Mouse (Mus musculus): Measurements from ENCODE around the gene Cnot1. TPM values are rescaled to one million over a fixed set of nuclear protein-coding genes. Genes with fewer than 3 reads are reported as not detected.
A peak's percentile ranks its signal among the peaks of the same experiment; 100 is the strongest.

Gene Cnot1
- polyA plus RNA-seq, 1 experiment from 2014 or later = 16.0 TPM

DNA sequence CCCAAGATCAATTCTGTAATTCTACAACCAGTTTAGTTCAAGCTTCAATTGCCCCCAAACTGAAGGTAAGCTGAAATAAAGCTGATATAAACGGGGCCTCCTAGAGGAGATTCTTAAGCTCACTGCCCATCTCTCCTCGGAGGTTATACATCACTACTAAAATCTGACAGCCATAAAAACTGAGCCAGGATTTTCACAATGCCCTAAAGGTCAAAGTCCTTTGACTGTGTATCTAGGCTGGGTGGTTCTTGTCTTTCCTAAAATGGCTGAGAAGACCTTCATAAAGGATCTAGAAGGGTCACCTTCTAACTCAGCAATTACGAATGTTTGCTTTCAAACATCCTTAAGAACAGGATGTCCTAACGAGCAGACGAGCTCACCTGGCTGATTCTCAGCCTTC is 1.9 kb upstream of the Cnot1 start:
- TF ChIP-seq CTCF (IDR thresholded peaks at IDR 0.05; ENCODE audit: low read depth) (no peak), EP300 (IDR thresholded peaks at IDR 0.05; ENCODE audit: low read depth) (no peak)
- Histone ChIP-seq H3K36me3 (replicated peaks; ENCODE audit: insufficient read depth, low read length) (no peaks in the 10 kb centered on the region), H3K27ac (ENCODE audit: low read depth) (no peak overlapping the region), H3K27me3 (ENCODE audit: insufficient read depth, low read length) (no peaks in the 10 kb centered on the region), H3K9ac (replicated peaks) (no peak overlapping the region), H3K4me2 (ENCODE audit: low read depth, low read length) (no peak overlapping the region), H3K9me3 (ENCODE audit: low read length) (no peaks in the 10 kb centered on the region), H3K4me3 (ENCODE audit: low read depth, low read length) (no peak overlapping the region), H3K4me1 (ENCODE audit: insufficient read depth) (peaks cover 22% of the 10 kb centered on the region)
- whole genome bisulfite sequencing (ENCODE audit: insufficient replicate concordance) = 69% methylated on average over 5 of the region's 5 CpGs
- DNase-seq = no peak
- ATAC-seq = no peak

DNA sequence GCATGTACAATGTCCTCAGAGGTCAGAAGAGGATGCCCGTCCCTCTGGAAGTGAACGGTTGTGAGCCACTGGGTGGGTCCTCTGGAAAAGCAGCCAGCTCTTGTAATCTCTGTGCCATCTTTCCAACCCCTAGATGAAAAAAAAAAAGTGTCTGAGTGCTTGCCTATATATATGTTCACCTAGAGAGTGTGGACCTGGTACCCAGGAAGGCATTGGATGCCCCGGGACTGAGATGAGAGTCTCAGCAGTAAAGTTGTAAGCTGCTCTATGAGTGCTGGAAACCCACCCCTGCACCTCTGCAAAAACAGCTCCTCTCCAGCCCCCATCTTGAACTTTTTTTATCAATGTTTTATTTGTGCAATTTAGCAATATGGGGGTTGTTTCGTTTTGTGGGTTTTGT is 1.4 kb upstream of the Cnot1 start:
- Histone ChIP-seq H3K9me3 (ENCODE audit: low read length) (no peaks in the 10 kb centered on the region), H3K36me3 (replicated peaks; ENCODE audit: insufficient read depth, low read length) (0 out of 2 replicates have a peak, but pooled peaks cover 3% of the 10 kb centered on the region), H3K4me1 (ENCODE audit: insufficient read depth) (peaks cover 23% of the 10 kb centered on the region), H3K4me2 (ENCODE audit: low read depth, low read length) (no peak overlapping the region), H3K27me3 (ENCODE audit: insufficient read depth, low read length) (no peaks in the 10 kb centered on the region), H3K4me3 (ENCODE audit: low read depth, low read length) (no peak overlapping the region), H3K9ac (replicated peaks) (no peak overlapping the region), H3K27ac (ENCODE audit: low read depth) (no peak overlapping the region)
- TF ChIP-seq CTCF (IDR thresholded peaks at IDR 0.05; ENCODE audit: low read depth) (no peak), EP300 (IDR thresholded peaks at IDR 0.05; ENCODE audit: low read depth) (no peak)
- DNase-seq (no peak), ATAC-seq (no peak)
- 74% methylated on average over 4 of the region's 4 CpGs for WGBS (ENCODE audit: insufficient replicate concordance)

DNA sequence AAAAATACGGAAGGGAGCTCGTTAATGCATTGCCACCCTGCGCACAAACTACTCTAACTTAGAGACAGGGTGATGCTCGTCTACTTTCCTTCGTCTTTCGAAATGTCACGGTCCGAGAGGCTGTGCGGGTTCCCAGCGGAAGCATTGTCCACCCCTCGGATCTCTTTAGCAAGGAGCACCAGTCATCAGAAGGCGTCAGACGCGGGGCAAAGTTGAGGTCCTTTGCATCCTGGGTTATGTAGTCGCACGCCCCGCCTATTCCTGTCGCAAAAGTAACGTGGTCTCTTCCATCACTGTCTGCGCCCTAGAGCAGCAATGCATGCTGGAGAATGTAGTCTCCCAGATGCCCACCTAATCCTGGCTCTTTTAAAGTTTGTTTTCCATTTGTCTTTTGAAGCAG is 597 bp upstream of the Cnot1 start:
- WGBS (ENCODE audit: insufficient replicate concordance) = under 1% methylated on average over 20 of the region's 20 CpGs
- Histone ChIP-seq H3K27me3 (ENCODE audit: insufficient read depth, low read length) (no peaks in the 10 kb centered on the region), H3K9ac (replicated peaks) (peak overlapping the region; percentile 58), H3K4me2 (ENCODE audit: low read depth, low read length) (peak overlapping the region; percentile 71), H3K9me3 (ENCODE audit: low read length) (no peaks in the 10 kb centered on the region), H3K36me3 (replicated peaks; ENCODE audit: insufficient read depth, low read length) (0 out of 2 replicates have a peak, but pooled peaks cover 3% of the 10 kb centered on the region), H3K4me1 (ENCODE audit: insufficient read depth) (peaks cover 26% of the 10 kb centered on the region), H3K4me3 (ENCODE audit: low read depth, low read length) (peak overlapping the region; percentile 100), H3K27ac (ENCODE audit: low read depth) (peak overlapping the region; percentile 96)
- ATAC-seq (peak; percentile 88), DNase-seq (peak; percentile 91)
- TF ChIP-seq CTCF (IDR thresholded peaks at IDR 0.05; ENCODE audit: low read depth) = no peak
- no peak; the same call in 1 of the 2 replicates for TF ChIP-seq EP300 (IDR thresholded peaks at IDR 0.05; ENCODE audit: low read depth)

DNA sequence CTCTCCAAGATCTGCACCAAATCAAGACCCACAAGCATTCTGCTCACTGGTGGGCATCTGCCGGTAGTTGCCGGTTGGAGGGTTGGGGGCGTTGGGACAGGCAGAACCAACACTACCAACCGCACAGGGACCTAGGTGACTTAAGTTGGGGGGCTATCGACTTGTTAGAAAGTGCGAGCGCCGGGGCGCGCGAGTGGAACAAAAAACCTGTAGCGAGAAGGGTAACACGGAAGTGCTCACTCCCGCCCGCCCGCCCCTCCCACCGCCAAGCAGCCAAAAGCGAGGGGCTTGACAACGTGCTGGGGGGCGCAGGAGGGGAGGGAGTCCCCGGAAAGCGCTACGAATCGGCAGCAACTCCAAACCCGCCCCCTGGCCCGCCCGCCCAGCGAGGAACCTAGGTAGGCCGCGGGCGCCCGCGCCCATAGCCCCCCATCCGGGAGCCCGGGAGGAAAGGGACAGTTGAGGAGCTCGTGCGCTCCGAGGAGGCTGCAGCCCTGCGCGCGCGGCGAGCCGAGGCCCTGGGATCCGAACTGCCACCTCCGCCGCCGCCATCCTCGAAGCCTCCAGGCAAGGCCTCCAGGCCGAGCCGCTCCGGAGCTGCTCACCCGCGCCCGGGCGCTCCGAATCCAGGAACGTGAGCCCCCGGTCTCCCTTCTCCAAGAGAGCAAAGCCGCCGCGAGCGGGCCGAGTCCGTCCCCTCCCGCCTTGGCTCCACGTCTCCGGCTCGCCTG is 638 bp downstream of the Cnot1 start:
- peaks cover 35% of the 10 kb centered on the region for H3K4me1 ChIP-seq (ENCODE audit: insufficient read depth)
- DNase-seq = no peak

DNA sequence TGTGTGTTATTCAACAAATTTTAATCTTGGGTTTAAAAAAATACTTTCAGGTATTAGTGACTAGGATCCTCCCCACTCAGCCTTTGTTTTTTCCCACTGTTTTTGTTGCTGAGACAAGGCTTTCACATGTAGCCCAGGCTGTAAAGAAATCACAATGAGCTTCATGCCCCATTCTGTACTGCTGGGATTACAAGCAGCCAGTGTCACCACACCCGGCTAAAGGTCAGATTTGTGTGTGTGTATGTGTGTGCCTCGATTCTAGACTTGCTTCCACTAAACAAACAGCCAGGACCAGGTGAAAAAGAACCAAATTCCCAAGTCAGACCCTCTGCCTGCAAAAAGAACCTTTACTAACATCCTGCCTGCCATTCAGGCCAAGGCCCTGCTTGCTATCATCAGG is 1.8 kb downstream of the Cnot1 start:
- H3K27ac ChIP-seq (ENCODE audit: low read depth) = peak overlapping the region; percentile 3; the same call in 1 of the 2 replicates
- no peak for ATAC-seq
- H3K4me3 ChIP-seq (ENCODE audit: low read depth, low read length) = peak overlapping the region; percentile 100
- H3K9me3 ChIP-seq (ENCODE audit: low read length) = no peaks in the 10 kb centered on the region
- 0 out of 2 replicates have a peak overlapping the region, but pooled peaks have one; percentile 35 for H3K9ac ChIP-seq (replicated peaks)
- no peak for TF ChIP-seq EP300 (IDR thresholded peaks at IDR 0.05; ENCODE audit: low read depth)
- TF ChIP-seq CTCF (IDR thresholded peaks at IDR 0.05; ENCODE audit: low read depth) = no peak
- peaks cover 18% of the 10 kb centered on the region for H3K36me3 ChIP-seq (replicated peaks; ENCODE audit: insufficient read depth, low read length)
- H3K4me1 ChIP-seq (ENCODE audit: insufficient read depth) = peaks cover 38% of the 10 kb centered on the region
- H3K27me3 ChIP-seq (ENCODE audit: insufficient read depth, low read length) = no peaks in the 10 kb centered on the region
- 46% methylated on average over 2 of the region's 2 CpGs for WGBS (ENCODE audit: insufficient replicate concordance)
- H3K4me2 ChIP-seq (ENCODE audit: low read depth, low read length) = peak overlapping the region; percentile 71
- no peak for DNase-seq

More for the DNA sequence above, 638 bp downstream of the Cnot1 start:
- peaks cover 8% of the 10 kb centered on the region for H3K36me3 ChIP-seq (replicated peaks; ENCODE audit: insufficient read depth, low read length)
- 2% methylated on average over 45 of the region's 69 CpGs for WGBS (ENCODE audit: insufficient replicate concordance)
- TF ChIP-seq EP300 (IDR thresholded peaks at IDR 0.05; ENCODE audit: low read depth) = no peak
- no peak for TF ChIP-seq CTCF (IDR thresholded peaks at IDR 0.05; ENCODE audit: low read depth)
- peak overlapping the region; percentile 96 for H3K27ac ChIP-seq (ENCODE audit: low read depth)
- no peaks in the 10 kb centered on the region for H3K27me3 ChIP-seq (ENCODE audit: insufficient read depth, low read length)
- peak overlapping the region; percentile 71 for H3K4me2 ChIP-seq (ENCODE audit: low read depth, low read length)
- ATAC-seq = peak; percentile 1; the same call in 1 of the 2 replicates
- peak overlapping the region; percentile 99 for H3K9ac ChIP-seq (replicated peaks)
- H3K4me3 ChIP-seq (ENCODE audit: low read depth, low read length) = peak overlapping the region; percentile 100
- no peaks in the 10 kb centered on the region for H3K9me3 ChIP-seq (ENCODE audit: low read length)

DNA sequence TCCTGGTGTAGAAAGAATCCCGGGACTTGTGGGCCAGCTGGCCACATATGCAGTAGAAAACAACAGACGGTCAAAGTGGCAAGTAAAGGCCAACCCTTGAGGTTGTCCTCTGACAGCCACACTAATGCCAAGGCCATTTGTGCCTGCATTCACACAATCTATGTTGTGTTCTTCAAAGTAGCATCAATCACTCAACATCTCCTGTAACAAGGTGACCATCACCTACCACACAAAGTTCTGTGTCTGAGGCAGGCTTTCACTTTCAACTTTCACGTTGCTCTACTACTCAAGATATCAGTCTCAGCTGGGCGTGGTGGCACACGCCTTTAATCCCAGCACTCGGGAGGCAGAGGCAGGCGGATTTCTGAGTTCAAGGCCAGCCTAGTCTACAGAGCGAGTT is 5.0 kb downstream of the Cnot1 start:
- H3K4me2 ChIP-seq (ENCODE audit: low read depth, low read length) = no peak overlapping the region
- no peak for DNase-seq
- 67% methylated on average over 8 of the region's 8 CpGs for WGBS (ENCODE audit: insufficient replicate concordance)
- H3K27me3 ChIP-seq (ENCODE audit: insufficient read depth, low read length) = no peaks in the 10 kb centered on the region
- no peak for TF ChIP-seq EP300 (IDR thresholded peaks at IDR 0.05; ENCODE audit: low read depth)
- TF ChIP-seq CTCF (IDR thresholded peaks at IDR 0.05; ENCODE audit: low read depth) = no peak
- no peak for ATAC-seq
- H3K4me1 ChIP-seq (ENCODE audit: insufficient read depth) = peaks cover 41% of the 10 kb centered on the region
- no peak overlapping the region for H3K4me3 ChIP-seq (ENCODE audit: low read depth, low read length)
- H3K36me3 ChIP-seq (replicated peaks; ENCODE audit: insufficient read depth, low read length) = peaks cover 28% of the 10 kb centered on the region
- H3K27ac ChIP-seq (ENCODE audit: low read depth) = no peak overlapping the region
- H3K9me3 ChIP-seq (ENCODE audit: low read length) = no peaks in the 10 kb centered on the region
- no peak overlapping the region for H3K9ac ChIP-seq (replicated peaks)
